Mouse (Mus musculus) brain, embryonic 14.5 days (tissue): Measurements from ENCODE around the gene Tmem229b.

Source experiments
- CTCF ChIP-seq: fragments of 200-500 bp; IDR thresholded peaks from 2 replicates; pipeline ENCODE4 v1.5.1; 2012; ENCODE audit warnings: inconsistent platforms, mild to moderate bottlenecking, moderate library complexity, borderline replicate concordance; ENCODE audit not compliant: insufficient read depth, insufficient read length; ENCODE audit errors: extremely low read depth
- POLR2A ChIP-seq: fragments of 200-500 bp; IDR thresholded peaks from 2 replicates; pipeline ENCODE4 v1.6.1; 2012; ENCODE audit warnings: mild to moderate bottlenecking, inconsistent platforms, borderline replicate concordance; ENCODE audit not compliant: poor library complexity, insufficient read depth, insufficient read length, severe bottlenecking; ENCODE audit errors: extremely low read depth

DNA sequence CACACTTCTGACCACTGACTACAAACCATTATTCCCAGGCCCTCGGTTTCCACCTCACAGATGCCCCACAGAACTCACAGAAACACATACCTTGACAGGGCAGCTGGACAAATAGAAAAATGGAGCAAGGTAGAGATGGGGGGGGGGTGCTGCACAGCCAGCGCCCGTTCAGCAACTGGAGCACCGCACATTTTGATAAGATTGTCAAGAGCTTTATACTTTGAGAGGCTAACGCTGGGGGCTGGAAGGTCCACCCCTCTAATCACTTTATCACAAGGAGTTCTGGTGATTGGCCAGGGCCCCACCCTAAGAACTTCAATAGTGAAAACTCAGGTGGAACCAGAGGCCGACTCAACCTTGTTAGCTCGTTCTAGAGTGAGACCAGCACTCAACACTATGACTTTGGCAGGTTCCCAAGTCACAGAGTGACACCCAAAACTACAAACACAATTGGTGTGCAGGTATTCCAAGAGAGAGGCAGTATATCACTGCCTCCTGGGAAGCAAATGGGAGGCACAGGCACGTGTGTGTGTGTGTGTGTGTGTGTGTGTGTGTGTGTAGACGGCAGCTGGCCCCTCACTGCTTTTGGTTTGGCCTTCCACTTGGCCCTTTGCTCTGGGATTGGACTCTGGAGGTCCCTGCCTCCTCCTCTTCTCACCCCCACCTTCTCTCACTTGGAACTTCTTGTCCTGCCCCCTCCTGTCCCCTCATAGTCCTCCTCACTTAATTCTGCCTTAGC lies 24.0 kb downstream of the Tmem229b start:
- TF ChIP-seq CTCF (no peak), POLR2A (no peak)
